Mouse (Mus musculus) left cerebral cortex, postnatal 14 days (tissue): Measurements from ENCODE around the gene Vmn2r114. TPM values are rescaled to one million over a fixed set of nuclear protein-coding genes. Genes with fewer than 3 reads are reported as not detected.
"Not testable (repeated sequence)": the region's sequence is repeated elsewhere in the genome, so short reads cannot be mapped to it uniquely, and the experiment has no call there.

Source experiments
- DNase-seq, 2 experiments: peaks; one replicate each; pipeline ENCODE4 v3.0.0; 2021 to 2022; ENCODE audit warnings: low spot score in 2 of 2, mixed read lengths in 1 of 2
- intact Hi-C: fragments of 180-260 bp; cut with DNase I; formaldehyde crosslinking; loops from one replicate; pipeline ENCODE4 v1.15.1; 2025
- long read RNA-seq, 2 experiments: library from polyadenylated mRNA; stranded (forward); transcript quantifications; one replicate each; pipeline ENCODE4 v2.0.0; 2021
- total RNA-seq, 2 experiments: library from RNA; stranded (reverse); gene quantifications; 2 replicates each; pipeline ENCODE4 v1.2.3; 2021

Gene Vmn2r114
- total RNA-seq: not detected
- long read RNA-seq, experiment 1: 0 reads
- long read RNA-seq, experiment 2: 0 reads

- DNase-seq, intact Hi-C loops: not testable (repeated sequence)
Measured at GRCm38 (mm10) chr17:23312437-23312836, at the start of gene Vmn2r114. TSS of gene Vmn2r114 (minus strand) at chr17:23312537.

- DNase-seq: no peak
- intact Hi-C loops: no loop called here
Measured at GRCm38 (mm10) chr17:23351644-23352043, 39.3 kb upstream of the Vmn2r114 start.

- DNase-seq, intact Hi-C loops: not testable (repeated sequence)
Measured at GRCm38 (mm10) chr17:23343441-23343840, 31.1 kb upstream of the Vmn2r114 start, which contains the start of gene Vmn2r115. TSS of gene Vmn2r115 (plus strand) at chr17:23343741.

- intact Hi-C loops: no loop called here
- no peak for DNase-seq
Measured at GRCm38 (mm10) chr17:23330657-23331056, 18.3 kb upstream of the Vmn2r114 start.

Other genes with a start within 250 kb of the Vmn2r114 start
- 10 to 100 TPM; 21.6 to 24.5 TPM for gene Zfp40, start 119.3 kb downstream of the Vmn2r114 start, total RNA-seq
- gene Vmn2r115, start 31.2 kb upstream of the Vmn2r114 start, total RNA-seq: under 1 TPM in 1 of 2 experiments, not detected in 1; 0.04 TPM
- gene Vmn2r116, start 72.1 kb upstream of the Vmn2r114 start, total RNA-seq: not detected
- not detected for gene Vmn2r117, start 167.2 kb upstream of the Vmn2r114 start, total RNA-seq